8 mouse cellular contexts compared by ENCODE assay signal in genomic region chr16:32878972-32879926, GRCm38 (mm10). TPM values are rescaled to one million over a fixed set of nuclear protein-coding genes. Genes with fewer than 3 reads are reported as not detected.
DNase-seq lines count a peak whose midpoint lies in the region; ATAC-seq lines count a peak whose summit lies in the region.

No protein-coding gene starts in this region.

- intact Hi-C loops in heart, postnatal 14 days (cut with DNase I) = loop anchor here (2.0 to 5.0 kb wide), 2 partner anchors 24 to 67 kb away; partner anchors contain the start of gene Smbd1

- H3K9me3 ChIP-seq in heart, embryonic 10.5 days = no peaks in the 10 kb centered on the region
- no peaks in the 10 kb centered on the region for H3K9me3 ChIP-seq in hindbrain, embryonic 12.5 days (replicated peaks)
- H3K9me3 ChIP-seq in midbrain, embryonic 15.5 days = no peaks in the 10 kb centered on the region

- H3K4me2 ChIP-seq in hindbrain, embryonic 12.5 days (replicated peaks) = peak overlapping the region; percentile 73
- peak overlapping the region; percentile 86 for H3K4me2 ChIP-seq in midbrain, embryonic 15.5 days

- 88% methylated on average over 14 of the region's 14 CpGs for WGBS in heart, embryonic 10.5 days
- WGBS in hindbrain, embryonic 12.5 days = 88% methylated on average over 14 of the region's 14 CpGs
- WGBS in midbrain, embryonic 15.5 days = 83% methylated on average over 14 of the region's 14 CpGs

- H3K9ac ChIP-seq in hindbrain, embryonic 12.5 days = no peak overlapping the region; the same call in 1 of the 2 replicates
- 0 out of 2 replicates have a peak overlapping the region, but pooled peaks have one; percentile 83 for H3K9ac ChIP-seq in midbrain, embryonic 15.5 days

- DNase-seq in heart, embryonic 10.5 days (ENCODE audit: low spot score) = no peak
- DNase-seq in heart, postnatal 14 days = no peak
- DNase-seq in Muller cell, postnatal 12 days (ENCODE audit: inconsistent ontology term) = peak; percentile 16
- DNase-seq in spleen, postnatal 14 days (ENCODE audit: low spot score in 2 of 2) = no peak
- no peak for DNase-seq in layer of hippocampus, adult 8-10 months (ENCODE audit: low spot score in 2 of 2)
- DNase-seq in left cerebral cortex, adult 11 months (ENCODE audit: low spot score) = no peak

- peaks cover 20% of the 10 kb centered on the region for H3K4me1 ChIP-seq in heart, embryonic 10.5 days
- peaks cover 10% of the 10 kb centered on the region for H3K4me1 ChIP-seq in hindbrain, embryonic 12.5 days
- H3K4me1 ChIP-seq in midbrain, embryonic 15.5 days = peaks cover 27% of the 10 kb centered on the region

- ATAC-seq in hindbrain, embryonic 12.5 days (ENCODE audit: low FRiP score) = no peak
- no peak for ATAC-seq in midbrain, embryonic 15.5 days (replicated peaks)

- H3K4me3 ChIP-seq in heart, embryonic 10.5 days = peak overlapping the region; percentile 92
- H3K4me3 ChIP-seq in hindbrain, embryonic 12.5 days = peak overlapping the region; percentile 88
- peak overlapping the region; percentile 76 for H3K4me3 ChIP-seq in midbrain, embryonic 15.5 days

- H3K27ac ChIP-seq in heart, embryonic 10.5 days = peak overlapping the region; percentile 96; the same call in 1 of the 2 replicates
- H3K27ac ChIP-seq in hindbrain, embryonic 12.5 days = no peak overlapping the region
- no peak overlapping the region for H3K27ac ChIP-seq in midbrain, embryonic 15.5 days

- H3K27me3 ChIP-seq in heart, embryonic 10.5 days (ENCODE audit: insufficient read depth, poor library complexity, severe bottlenecking) = no peaks in the 10 kb centered on the region
- no peaks in the 10 kb centered on the region for H3K27me3 ChIP-seq in hindbrain, embryonic 12.5 days
- H3K27me3 ChIP-seq in midbrain, embryonic 15.5 days (replicated peaks) = no peaks in the 10 kb centered on the region

- H3K36me3 ChIP-seq in heart, embryonic 10.5 days = no peaks in the 10 kb centered on the region; the same call in 1 of the 2 replicates
- H3K36me3 ChIP-seq in hindbrain, embryonic 12.5 days = no peaks in the 10 kb centered on the region
- no peaks in the 10 kb centered on the region for H3K36me3 ChIP-seq in midbrain, embryonic 15.5 days (replicated peaks)

RNA-seq across cellular contexts. Expression of gene Rubcn, which starts 1.7 kb away (rescaled TPM):
- polyA plus RNA-seq in heart, embryonic 10.5 days (2016; fragmentation: Nextera tagmentation; extraction: Ambion mirVana) = 23.5 and 34.5 TPM in 2 replicates
- 10 to 100 TPM; 31.6 to 32.1 TPM for total RNA-seq in heart, postnatal 14 days (2021)
- polyA plus RNA-seq in hindbrain, embryonic 12.5 days (2016; fragmentation: Nextera tagmentation; extraction: Ambion mirVana) = 27.8 and 30.1 TPM in 2 replicates
- 37.3 and 38.0 TPM in 2 replicates for polyA plus RNA-seq in midbrain, embryonic 15.5 days (2015; fragmentation: Nextera tagmentation; extraction: Ambion mirVana)
- 10 to 100 TPM; 55.2 to 74.8 (median 63.8) TPM for total RNA-seq in layer of hippocampus, adult 8-10 months (2022)

RNA-seq across cellular contexts. Expression of gene Fyttd1, which starts 1.9 kb away (rescaled TPM):
- 122 and 149 TPM in 2 replicates for polyA plus RNA-seq in heart, embryonic 10.5 days (2016; fragmentation: Nextera tagmentation; extraction: Ambion mirVana)
- total RNA-seq in heart, postnatal 14 days (2021) = 100 to 1,000 TPM in 1 of 2 experiments, 10 to 100 TPM in 1; 99.2 to 105 TPM
- 121 and 133 TPM in 2 replicates for polyA plus RNA-seq in hindbrain, embryonic 12.5 days (2016; fragmentation: Nextera tagmentation; extraction: Ambion mirVana)
- 100 and 110 TPM in 2 replicates for polyA plus RNA-seq in midbrain, embryonic 15.5 days (2015; fragmentation: Nextera tagmentation; extraction: Ambion mirVana)
- total RNA-seq in layer of hippocampus, adult 8-10 months (2022) = 100 to 1,000 TPM in 3 of 4 experiments, 10 to 100 TPM in 1; 98.8 to 115 (median 109) TPM

RNA-seq across cellular contexts. Expression of gene Lrch3, which starts 34.7 kb away (rescaled TPM):
- 23.7 and 26.6 TPM in 2 replicates for polyA plus RNA-seq in heart, embryonic 10.5 days (2016; fragmentation: Nextera tagmentation; extraction: Ambion mirVana)
- total RNA-seq in heart, postnatal 14 days (2021) = 10 to 100 TPM; 28.2 to 29.2 TPM
- 50.3 and 53.3 TPM in 2 replicates for polyA plus RNA-seq in hindbrain, embryonic 12.5 days (2016; fragmentation: Nextera tagmentation; extraction: Ambion mirVana)
- polyA plus RNA-seq in midbrain, embryonic 15.5 days (2015; fragmentation: Nextera tagmentation; extraction: Ambion mirVana) = 43.0 and 56.3 TPM in 2 replicates
- total RNA-seq in layer of hippocampus, adult 8-10 months (2022) = 10 to 100 TPM; 35.9 to 54.4 (median 46.4) TPM
